Mouse (Mus musculus) CH12.LX (cell line): ENCODE data around the gene Irf2bp2.

Experiments
- CTCF ChIP-seq, 2 experiments: IDR thresholded peaks in 1 of 2; conservative IDR thresholded peaks in 1 of 2; 2 replicates each; pipeline ENCODE4 v1.5.1; 2011 to 2012; ENCODE audit warnings: low read depth in 2 of 2, low read length in 2 of 2, improper control_type of control experiment in 1 of 2, inconsistent platforms in 1 of 2, mild to moderate bottlenecking in 1 of 2, moderate library complexity in 1 of 2
- EP300 ChIP-seq: IDR thresholded peaks from 2 replicates; pipeline ENCODE4 v1.6.1; 2011; ENCODE audit warnings: low read length, improper control_type of control experiment
- IRF4 ChIP-seq: IDR thresholded peaks from 2 replicates; pipeline ENCODE4 v1.6.1; 2014; ENCODE audit warnings: low read depth, mild to moderate bottlenecking, inconsistent platforms, low read length, improper control_type of control experiment
- KAT2A ChIP-seq: IDR thresholded peaks from 2 replicates; pipeline ENCODE4 v1.6.1; 2012; ENCODE audit warnings: low read length, improper control_type of control experiment, inconsistent platforms; ENCODE audit not compliant: insufficient replicate concordance
- MXI1 ChIP-seq: IDR thresholded peaks from 2 replicates; pipeline ENCODE4 v1.6.1; 2011; ENCODE audit warnings: mild to moderate bottlenecking, low read depth, low read length, improper control_type of control experiment
- MYC ChIP-seq: IDR thresholded peaks from 2 replicates; pipeline ENCODE4 v1.6.1; 2011; ENCODE audit warnings: low read depth, mild to moderate bottlenecking, improper control_type of control experiment, low read length
- NRF1 ChIP-seq: IDR thresholded peaks from 2 replicates; pipeline ENCODE4 v1.6.1; 2014; ENCODE audit warnings: low read depth, mild to moderate bottlenecking, inconsistent platforms, low read length, improper control_type of control experiment, moderate library complexity
- POLR2A ChIP-seq: IDR thresholded peaks from 2 replicates; pipeline ENCODE4 v1.6.1; 2011; ENCODE audit warnings: low read depth, mild to moderate bottlenecking, improper control_type of control experiment, low read length
- RCOR1 ChIP-seq: conservative IDR thresholded peaks from 2 replicates; pipeline ENCODE4 v1.6.1; 2012; ENCODE audit warnings: low read depth, mild to moderate bottlenecking, inconsistent platforms, low read length, improper control_type of control experiment
- SMC3 ChIP-seq: IDR thresholded peaks from 2 replicates; pipeline ENCODE4 v1.6.1; 2011; ENCODE audit warnings: low read depth, low read length, improper control_type of control experiment
- TCF12 ChIP-seq: IDR thresholded peaks from 2 replicates; pipeline ENCODE4 v1.6.1; 2014; ENCODE audit warnings: low read depth, mild to moderate bottlenecking, inconsistent platforms, low read length, improper control_type of control experiment
- USF2 ChIP-seq: conservative IDR thresholded peaks from 2 replicates; pipeline ENCODE4 v1.6.1; 2011; ENCODE audit warnings: low read depth, low read length, improper control_type of control experiment
- ZC3H11A ChIP-seq: IDR thresholded peaks from 2 replicates; pipeline ENCODE4 v1.6.1; 2012; ENCODE audit warnings: low read depth, mild to moderate bottlenecking, inconsistent platforms, low read length, improper control_type of control experiment
- ZKSCAN1 ChIP-seq: IDR thresholded peaks from 2 replicates; pipeline ENCODE4 v1.6.1; 2012; ENCODE audit warnings: low read depth, inconsistent platforms, low read length, improper control_type of control experiment, borderline replicate concordance

DNA sequence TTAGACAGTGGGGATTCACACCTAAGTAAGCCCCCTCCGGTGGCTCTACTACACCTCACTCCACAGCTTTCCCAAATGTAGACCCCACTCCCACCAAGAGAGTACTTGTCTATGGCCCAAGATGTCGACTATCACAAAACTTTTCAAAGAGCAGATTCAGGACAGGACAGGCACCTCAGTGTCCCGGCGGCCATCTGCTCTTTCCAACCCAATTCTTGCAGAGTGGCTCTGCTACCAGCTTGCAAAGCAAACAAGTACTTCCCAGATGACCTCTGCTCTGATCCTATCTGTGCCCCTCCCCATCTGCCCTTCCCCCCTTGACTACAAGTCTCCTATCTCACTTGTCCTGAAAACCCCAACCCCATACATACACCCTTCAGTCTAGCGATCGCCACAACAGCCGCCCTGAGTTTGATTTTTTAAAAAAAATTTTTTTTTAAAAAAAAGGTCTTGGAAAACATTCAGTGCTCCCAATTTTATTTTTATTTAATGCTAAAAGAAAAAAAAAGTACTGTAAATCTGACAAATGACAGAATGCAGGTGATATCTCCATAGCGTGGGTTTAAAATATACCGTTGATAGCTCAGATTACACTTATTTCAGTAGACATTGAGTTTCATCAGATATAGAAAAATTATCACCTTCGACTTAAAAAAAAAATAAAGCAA is 5.8 kb downstream of the Irf2bp2 start:
- TF ChIP-seq MYC, result no peak
- no peak for TF ChIP-seq CTCF (conservative IDR thresholded peaks at IDR 0.05 in 1 of 2, IDR thresholded peaks at IDR 0.05 in 1 of 2; ENCODE audit: low read depth in 2 of 2, low read length in 2 of 2)
- no peak for TF ChIP-seq RCOR1
- no peak for TF ChIP-seq POLR2A
- TF ChIP-seq KAT2A, result no peak
- TF ChIP-seq MXI1, result no peak
- TF ChIP-seq USF2, result no peak
- TF ChIP-seq TCF12, result no peak
- TF ChIP-seq NRF1, result no peak
- no peak for TF ChIP-seq IRF4
- TF ChIP-seq ZC3H11A, result no peak
- no peak for TF ChIP-seq SMC3
- TF ChIP-seq ZKSCAN1, result no peak
- TF ChIP-seq EP300, result no peak
